Mouse (Mus musculus): ENCODE data around the gene Stxbp1. TPM values are rescaled to one million over a fixed set of nuclear protein-coding genes. Genes with fewer than 3 reads are reported as not detected.

Stxbp1 gene
- polyA plus RNA-seq, 1 experiment from 2014 or later, result 51.4 TPM

DNA sequence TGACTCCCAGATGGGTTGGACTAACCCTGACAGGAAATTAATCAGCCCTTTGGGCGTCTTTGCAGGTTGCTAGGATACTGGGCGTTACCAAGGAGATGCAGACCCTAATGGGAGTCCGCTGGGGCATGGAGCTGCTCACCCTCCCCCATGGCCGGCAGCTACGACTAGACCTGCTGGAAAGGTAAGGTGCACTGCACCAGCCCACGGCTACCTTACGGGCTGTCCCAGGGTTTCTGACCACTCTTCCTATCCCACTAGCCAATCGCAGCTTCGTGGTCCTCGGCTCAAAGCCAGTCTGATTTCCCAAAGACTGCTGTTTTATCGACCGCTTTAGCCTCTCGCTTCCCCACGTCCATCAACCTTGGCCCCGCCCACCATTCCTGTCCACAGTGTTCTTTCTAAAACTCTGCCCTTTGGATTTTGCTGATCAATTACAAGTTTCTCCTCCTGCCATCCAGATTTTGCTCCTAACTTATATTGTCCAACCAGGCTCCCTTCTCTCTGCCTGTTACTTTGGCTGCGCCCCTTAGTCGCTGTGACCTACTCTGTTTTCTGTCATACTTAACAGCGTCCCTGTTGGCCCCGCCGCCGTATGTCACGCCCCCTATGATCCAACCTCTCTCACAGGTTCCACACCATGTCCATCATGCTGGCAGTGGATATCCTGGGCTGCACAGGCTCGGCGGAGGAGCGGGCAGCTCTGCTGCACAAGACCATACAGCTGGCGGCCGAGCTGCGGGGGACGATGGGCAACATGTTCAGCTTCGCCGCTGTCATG is 96.0 kb downstream of the Stxbp1 start:
- ATAC-seq (ENCODE audit: low FRiP score) (peak; percentile 88), DNase-seq (ENCODE audit: low spot score, missing footprints) (peak; percentile 98)
- peak overlapping the region; percentile 41; the same call in 1 of the 2 replicates for H3K9ac ChIP-seq (ENCODE audit: low read length)
- H3K4me3 ChIP-seq (ENCODE audit: low read depth, low read length), result peak overlapping the region; percentile 24
- peak overlapping the region; percentile 44 for H3K4me2 ChIP-seq
- peaks cover 18% of the 10 kb centered on the region for H3K4me1 ChIP-seq (ENCODE audit: control insufficient read depth, insufficient read depth, low read length)
- peaks cover 7% of the 10 kb centered on the region for H3K36me3 ChIP-seq (ENCODE audit: control insufficient read depth, insufficient read depth, low read length)
- H3K27me3 ChIP-seq (ENCODE audit: control insufficient read depth, insufficient read depth, low read length), result 0 out of 2 replicates have a peak, but pooled peaks cover 2% of the 10 kb centered on the region
- no peaks in the 10 kb centered on the region for H3K9me3 ChIP-seq (ENCODE audit: control insufficient read depth, low read length)
- H3K27ac ChIP-seq (ENCODE audit: low read depth, low read length), result peak overlapping the region; percentile 64
- 6% methylated on average over 31 of the region's 31 CpGs for WGBS

DNA sequence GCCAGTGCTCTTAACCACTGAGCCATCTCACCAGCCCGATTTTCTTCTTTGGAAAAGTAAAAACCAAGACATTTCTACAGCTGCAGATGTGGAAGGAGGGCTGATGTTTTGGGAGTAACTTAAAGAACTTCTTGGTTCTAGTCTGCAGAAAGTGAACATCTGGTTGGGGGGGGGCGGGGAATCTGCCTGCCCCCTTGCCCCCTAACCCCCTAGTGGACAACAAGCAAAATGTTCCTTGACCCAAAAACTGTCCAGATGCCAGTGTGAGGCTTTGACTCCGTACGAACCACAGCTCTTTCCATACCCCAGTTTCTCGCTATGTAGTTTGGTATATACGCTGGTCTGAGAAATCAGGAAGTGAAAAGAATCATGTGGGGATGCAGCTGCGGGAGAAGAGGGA is 96.8 kb downstream of the Stxbp1 start:
- H3K36me3 ChIP-seq (ENCODE audit: control insufficient read depth, insufficient read depth, low read length), result peaks cover 9% of the 10 kb centered on the region
- H3K9ac ChIP-seq (ENCODE audit: low read length), result no peak overlapping the region
- peaks cover 18% of the 10 kb centered on the region for H3K4me1 ChIP-seq (ENCODE audit: control insufficient read depth, insufficient read depth, low read length)
- H3K4me2 ChIP-seq, result no peak overlapping the region
- no peak overlapping the region for H3K4me3 ChIP-seq (ENCODE audit: low read depth, low read length)
- no peak for ATAC-seq (ENCODE audit: low FRiP score)
- 71% methylated on average over 7 of the region's 7 CpGs for WGBS
- H3K27ac ChIP-seq (ENCODE audit: low read depth, low read length), result 0 out of 2 replicates have a peak overlapping the region, but pooled peaks have one; percentile 1
- 0 out of 2 replicates have a peak, but pooled peaks cover 2% of the 10 kb centered on the region for H3K27me3 ChIP-seq (ENCODE audit: control insufficient read depth, insufficient read depth, low read length)
- DNase-seq (ENCODE audit: low spot score, missing footprints), result no peak
- H3K9me3 ChIP-seq (ENCODE audit: control insufficient read depth, low read length), result no peaks in the 10 kb centered on the region

DNA sequence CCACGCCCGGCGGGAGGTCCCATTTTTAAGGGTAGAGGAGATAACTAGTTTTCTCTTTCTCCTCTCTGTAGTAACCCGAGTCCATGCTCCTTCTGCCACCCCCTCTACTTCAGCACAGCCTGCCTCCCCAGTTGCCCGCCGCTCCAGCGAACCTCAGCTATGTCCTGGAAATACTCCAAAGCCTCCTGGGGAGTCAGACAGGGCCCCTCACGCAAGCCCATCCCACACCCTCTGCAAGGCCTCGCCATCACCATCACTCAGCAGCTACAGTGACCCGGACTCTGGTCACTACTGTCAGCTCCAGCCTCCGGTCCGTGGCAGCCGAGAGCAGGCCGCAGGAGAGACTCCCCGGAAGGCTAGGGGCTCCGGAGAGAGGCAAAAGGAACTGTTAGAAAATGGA is 98.0 kb downstream of the Stxbp1 start:
- Histone ChIP-seq H3K4me1 (ENCODE audit: control insufficient read depth, insufficient read depth, low read length) (peaks cover 18% of the 10 kb centered on the region), H3K27me3 (ENCODE audit: control insufficient read depth, insufficient read depth, low read length) (0 out of 2 replicates have a peak, but pooled peaks cover 2% of the 10 kb centered on the region), H3K27ac (ENCODE audit: low read depth, low read length) (no peak overlapping the region), H3K9ac (ENCODE audit: low read length) (no peak overlapping the region), H3K4me2 (no peak overlapping the region), H3K9me3 (ENCODE audit: control insufficient read depth, low read length) (no peaks in the 10 kb centered on the region), H3K36me3 (ENCODE audit: control insufficient read depth, insufficient read depth, low read length) (peaks cover 9% of the 10 kb centered on the region), H3K4me3 (ENCODE audit: low read depth, low read length) (no peak overlapping the region)
- DNase-seq (ENCODE audit: low spot score, missing footprints), result no peak
- ATAC-seq (ENCODE audit: low FRiP score), result no peak
- WGBS, result 88% methylated on average over 16 of the region's 16 CpGs

DNA sequence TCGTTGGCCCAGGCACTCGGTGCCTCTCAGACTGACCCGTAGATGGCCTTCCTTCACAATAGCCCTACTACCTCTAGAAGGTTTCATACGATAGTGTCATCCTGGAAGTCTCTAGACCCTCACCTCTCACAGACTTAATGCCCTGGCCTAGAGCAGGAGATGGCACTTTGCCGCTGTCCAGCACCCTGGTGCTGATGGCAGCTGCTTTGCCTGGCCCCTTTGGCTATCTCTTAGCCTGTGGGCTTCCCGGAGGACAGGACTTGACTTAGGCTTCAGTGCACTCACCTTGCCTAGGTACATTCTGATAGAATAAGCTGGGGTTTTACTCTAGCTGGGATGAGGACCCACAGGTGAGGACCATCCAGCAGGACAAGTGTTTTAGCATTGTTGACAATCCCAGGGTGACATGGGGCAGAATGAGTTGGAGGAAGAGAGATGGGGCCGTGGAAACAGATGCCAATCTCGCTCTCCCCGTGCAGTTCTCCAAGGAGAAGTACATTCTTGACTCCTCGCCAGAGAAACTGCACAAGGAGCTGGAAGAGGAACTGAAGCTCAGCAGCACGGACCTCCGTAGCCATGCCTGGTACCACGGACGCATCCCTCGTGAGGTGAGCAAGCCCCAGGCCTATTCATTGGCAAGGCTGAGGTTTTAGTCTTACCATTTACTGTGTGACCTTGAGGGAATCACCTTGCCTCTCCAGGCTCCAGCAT is 102.6 kb downstream of the Stxbp1 start:
- ATAC-seq (ENCODE audit: low FRiP score), result no peak
- 78% methylated on average over 15 of the region's 15 CpGs for WGBS
- H3K36me3 ChIP-seq (ENCODE audit: control insufficient read depth, insufficient read depth, low read length), result peaks cover 9% of the 10 kb centered on the region

DNA sequence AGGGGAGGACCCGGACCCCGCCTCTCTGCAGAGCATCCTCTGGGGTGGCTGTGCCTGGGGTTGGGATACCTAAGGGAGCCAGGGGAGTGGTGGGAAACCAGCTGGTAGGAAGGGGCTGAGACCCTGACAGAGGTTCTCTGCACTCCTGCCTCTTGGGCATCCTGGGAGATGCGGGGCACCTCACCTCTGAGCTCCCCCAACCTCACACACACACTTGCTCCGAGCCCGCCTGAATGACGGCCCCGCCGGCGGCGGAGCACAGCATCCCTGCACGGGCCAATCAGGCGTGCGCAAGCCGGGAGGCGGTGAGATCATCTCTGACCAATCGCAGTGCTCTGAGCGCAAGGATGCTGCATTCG is 104.9 kb downstream of the Stxbp1 start:
- Histone ChIP-seq H3K4me2 (peak overlapping the region; percentile 98), H3K4me3 (ENCODE audit: low read depth, low read length) (peak overlapping the region; percentile 75), H3K27ac (ENCODE audit: low read depth, low read length) (peak overlapping the region; percentile 69), H3K27me3 (ENCODE audit: control insufficient read depth, insufficient read depth, low read length) (peaks cover 2% of the 10 kb centered on the region), H3K9me3 (ENCODE audit: control insufficient read depth, low read length) (no peaks in the 10 kb centered on the region), H3K4me1 (ENCODE audit: control insufficient read depth, insufficient read depth, low read length) (peaks cover 22% of the 10 kb centered on the region), H3K36me3 (ENCODE audit: control insufficient read depth, insufficient read depth, low read length) (peaks cover 5% of the 10 kb centered on the region), H3K9ac (ENCODE audit: low read length) (peak overlapping the region; percentile 77)
- ATAC-seq (ENCODE audit: low FRiP score), result peak; percentile 91
- 5% methylated on average over 18 of the region's 18 CpGs for WGBS
- DNase-seq (ENCODE audit: low spot score, missing footprints), result peak; percentile 98

More for the DNA sequence above, 102.6 kb downstream of the Stxbp1 start:
- Histone ChIP-seq H3K4me1 (ENCODE audit: control insufficient read depth, insufficient read depth, low read length) (peaks cover 22% of the 10 kb centered on the region), H3K27me3 (ENCODE audit: control insufficient read depth, insufficient read depth, low read length) (peaks cover 2% of the 10 kb centered on the region), H3K9ac (ENCODE audit: low read length) (no peak overlapping the region), H3K4me3 (ENCODE audit: low read depth, low read length) (no peak overlapping the region), H3K9me3 (ENCODE audit: control insufficient read depth, low read length) (no peaks in the 10 kb centered on the region), H3K27ac (ENCODE audit: low read depth, low read length) (no peak overlapping the region), H3K4me2 (no peak overlapping the region)
- no peak for DNase-seq (ENCODE audit: low spot score, missing footprints)

DNA sequence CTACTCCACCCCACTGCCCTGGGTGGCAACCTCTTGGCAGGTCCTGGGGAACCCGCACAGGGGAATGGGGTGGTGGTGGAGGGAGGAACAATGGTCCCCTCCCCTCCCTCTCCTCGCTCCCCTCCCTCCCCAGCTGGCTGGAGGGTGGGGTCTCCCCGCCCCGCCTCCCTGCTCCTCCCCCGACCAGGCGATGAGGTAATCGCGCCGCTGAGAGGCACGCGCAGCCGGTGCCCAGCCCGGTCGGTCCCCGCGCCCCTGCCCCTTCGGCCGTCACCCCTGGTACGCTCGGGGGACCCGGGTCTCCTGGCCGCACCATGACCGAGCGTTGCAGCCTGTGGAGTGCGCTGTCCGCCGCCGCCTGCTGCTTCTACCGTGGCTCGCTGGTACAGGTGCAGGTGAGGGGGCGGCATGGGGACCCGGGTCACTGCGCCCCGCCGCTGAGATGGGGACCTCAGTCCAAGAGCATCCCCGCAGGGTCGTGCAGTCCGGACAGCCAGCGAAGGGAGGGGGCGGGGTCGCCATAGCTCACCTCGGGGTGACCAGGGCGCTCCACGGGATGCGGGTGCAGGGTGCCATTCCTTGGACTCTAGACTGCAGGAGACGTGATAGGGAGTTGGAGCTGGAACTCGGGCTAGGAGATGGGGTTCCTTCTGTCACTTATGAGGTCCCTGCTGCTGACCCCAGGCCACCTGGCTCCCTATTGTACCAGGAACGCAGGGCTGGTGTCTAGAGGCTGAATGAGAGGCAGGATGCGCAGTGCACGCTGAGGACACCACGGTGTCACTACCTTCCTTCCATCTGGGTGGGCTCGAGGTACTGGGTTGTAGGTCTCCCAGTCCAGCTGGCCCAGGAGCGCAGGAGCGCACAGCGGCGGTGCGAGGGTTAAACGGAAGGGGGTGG is 105.5 kb downstream of the Stxbp1 start:
- H3K27ac ChIP-seq (ENCODE audit: low read depth, low read length), result peak overlapping the region; percentile 69
- no peaks in the 10 kb centered on the region for H3K9me3 ChIP-seq (ENCODE audit: control insufficient read depth, low read length)
- H3K4me3 ChIP-seq (ENCODE audit: low read depth, low read length), result peak overlapping the region; percentile 75
- WGBS, result 1% methylated on average over 56 of the region's 58 CpGs
- H3K4me1 ChIP-seq (ENCODE audit: control insufficient read depth, insufficient read depth, low read length), result peaks cover 22% of the 10 kb centered on the region
- H3K36me3 ChIP-seq (ENCODE audit: control insufficient read depth, insufficient read depth, low read length), result peaks cover 3% of the 10 kb centered on the region; the same call in 1 of the 2 replicates
- H3K4me2 ChIP-seq, result peak overlapping the region; percentile 98
- ATAC-seq (ENCODE audit: low FRiP score) (peak; percentile 61), DNase-seq (ENCODE audit: low spot score, missing footprints) (peak; percentile 92)
- peaks cover 2% of the 10 kb centered on the region for H3K27me3 ChIP-seq (ENCODE audit: control insufficient read depth, insufficient read depth, low read length)
- H3K9ac ChIP-seq (ENCODE audit: low read length), result peak overlapping the region; percentile 77

DNA sequence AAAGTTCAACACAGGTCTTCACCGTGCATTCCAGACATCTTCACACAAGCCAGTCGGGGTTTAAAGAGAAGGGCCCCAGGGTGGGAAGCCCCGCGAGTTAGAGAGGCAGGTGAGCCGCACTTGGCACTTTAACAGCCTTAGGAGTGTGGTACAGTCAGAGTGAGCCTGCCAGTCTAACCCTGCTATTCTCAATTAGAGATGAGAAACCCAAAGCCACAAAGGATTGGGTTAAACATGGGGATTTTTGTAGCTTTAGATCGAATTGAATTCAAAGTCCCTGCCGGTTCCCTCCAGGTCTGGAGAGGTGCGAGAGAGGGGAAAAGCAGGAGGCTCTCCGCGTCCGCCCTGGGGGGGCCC is 106.2 kb downstream of the Stxbp1 start, which contains the start of gene 6330409D20Rik:
Gene 6330409D20Rik, minus strand, starts transcription at position 101 of the 357 bp plus-strand sequence.
- DNase-seq (ENCODE audit: low spot score, missing footprints) (no peak), ATAC-seq (ENCODE audit: low FRiP score) (no peak)
- 13% methylated on average over 11 of the region's 11 CpGs for WGBS
- peaks cover 2% of the 10 kb centered on the region for H3K27me3 ChIP-seq (ENCODE audit: control insufficient read depth, insufficient read depth, low read length)
- H3K4me3 ChIP-seq (ENCODE audit: low read depth, low read length), result peak within 1 kb of the TSS; percentile 75
- H3K9ac ChIP-seq (ENCODE audit: low read length), result peak within 1 kb of the TSS; percentile 77
- H3K36me3 ChIP-seq (ENCODE audit: control insufficient read depth, insufficient read depth, low read length), result peaks cover under 1% of the 10 kb centered on the region; the same call in 1 of the 2 replicates
- H3K9me3 ChIP-seq (ENCODE audit: control insufficient read depth, low read length), result no peaks in the 10 kb centered on the region
- H3K4me1 ChIP-seq (ENCODE audit: control insufficient read depth, insufficient read depth, low read length), result peaks cover 22% of the 10 kb centered on the region
- peak within 1 kb of the TSS; percentile 98 for H3K4me2 ChIP-seq
- H3K27ac ChIP-seq (ENCODE audit: low read depth, low read length), result peak within 1 kb of the TSS; percentile 69

DNA sequence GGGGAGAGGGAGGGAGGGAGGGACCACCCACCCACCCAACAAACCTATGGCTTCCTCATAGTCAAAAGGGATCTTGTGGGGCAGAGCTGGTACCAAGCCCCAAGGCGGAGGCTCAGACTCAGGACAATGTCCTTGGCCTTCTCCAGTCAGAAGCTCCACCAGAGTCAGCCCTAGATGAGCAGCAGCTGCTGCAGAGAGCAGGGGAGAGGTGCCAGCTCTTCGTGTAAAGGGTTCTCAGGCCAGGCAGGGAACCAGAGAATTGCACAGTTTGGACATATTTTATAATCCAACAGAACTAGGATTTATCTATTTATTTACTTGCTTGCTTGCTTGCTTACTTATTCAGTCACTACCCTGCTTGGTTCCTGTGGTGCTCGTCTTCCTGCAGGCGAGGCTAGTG is 107.7 kb downstream of the Stxbp1 start:
- ATAC-seq (ENCODE audit: low FRiP score) (no peak), DNase-seq (ENCODE audit: low spot score, missing footprints) (no peak)
- Histone ChIP-seq H3K9me3 (ENCODE audit: control insufficient read depth, low read length) (no peaks in the 10 kb centered on the region), H3K27ac (ENCODE audit: low read depth, low read length) (no peak overlapping the region), H3K4me3 (ENCODE audit: low read depth, low read length) (no peak overlapping the region), H3K27me3 (ENCODE audit: control insufficient read depth, insufficient read depth, low read length) (peaks cover 2% of the 10 kb centered on the region), H3K4me1 (ENCODE audit: control insufficient read depth, insufficient read depth, low read length) (peaks cover 26% of the 10 kb centered on the region), H3K4me2 (no peak overlapping the region), H3K36me3 (ENCODE audit: control insufficient read depth, insufficient read depth, low read length) (no peaks in the 10 kb centered on the region), H3K9ac (ENCODE audit: low read length) (no peak overlapping the region)
- WGBS, result 80% methylated on average over 4 of the region's 4 CpGs

Data from midbrain, embryonic 11.5 days (tissue).